In genomic region chr9:109849312-109849758, GRCm38 (mm10) we compare ENCODE assay signal across 8 mouse cellular contexts. TPM values are rescaled to one million over a fixed set of nuclear protein-coding genes. Genes with fewer than 3 reads are reported as not detected.
DNase-seq lines count a peak whose midpoint lies in the region; ATAC-seq and TF ChIP-seq lines count a peak whose summit lies in the region.

Gene Camp, minus strand, starts transcription at chr9:109849617.

- H3K36me3 ChIP-seq in kidney, embryonic 16.5 days (ENCODE audit: insufficient read depth, low read length), result no peaks in the 10 kb centered on the region
- peaks cover 12% of the 10 kb centered on the region for H3K36me3 ChIP-seq in heart, embryonic 13.5 days
- no peaks in the 10 kb centered on the region for H3K36me3 ChIP-seq in liver, postnatal 0 days (replicated peaks; ENCODE audit: insufficient read depth, low read length)
- peaks cover 7% of the 10 kb centered on the region; the same call in 1 of the 2 replicates for H3K36me3 ChIP-seq in midbrain, embryonic 13.5 days

- 50% methylated on average over 6 of the region's 6 CpGs for WGBS in kidney, embryonic 16.5 days
- 48% methylated on average over 6 of the region's 6 CpGs for WGBS in heart, embryonic 13.5 days
- WGBS in liver, postnatal 0 days (ENCODE audit: insufficient replicate concordance), result 71% methylated on average over 6 of the region's 6 CpGs
- 76% methylated on average over 6 of the region's 6 CpGs for WGBS in midbrain, embryonic 13.5 days

- no peak within 1 kb of the TSS for H3K27ac ChIP-seq in kidney, embryonic 16.5 days (ENCODE audit: low read length)
- H3K27ac ChIP-seq in heart, embryonic 13.5 days (replicated peaks), result no peak within 1 kb of the TSS
- peak within 1 kb of the TSS; percentile 59 for H3K27ac ChIP-seq in liver, postnatal 0 days (ENCODE audit: low read depth)
- H3K27ac ChIP-seq in midbrain, embryonic 13.5 days, result no peak within 1 kb of the TSS

- H3K9ac ChIP-seq in kidney, embryonic 16.5 days (replicated peaks; ENCODE audit: low read length), result no peak within 1 kb of the TSS
- no peak within 1 kb of the TSS for H3K9ac ChIP-seq in heart, embryonic 13.5 days
- peak within 1 kb of the TSS; percentile 44 for H3K9ac ChIP-seq in liver, postnatal 0 days (replicated peaks)
- no peak within 1 kb of the TSS for H3K9ac ChIP-seq in midbrain, embryonic 13.5 days (replicated peaks)

- TF ChIP-seq EP300 in liver, postnatal 0 days (IDR thresholded peaks at IDR 0.05; ENCODE audit: low read depth), result no peak

- H3K27me3 ChIP-seq in kidney, embryonic 16.5 days (ENCODE audit: insufficient read depth, low read length), result no peaks in the 10 kb centered on the region
- no peaks in the 10 kb centered on the region for H3K27me3 ChIP-seq in heart, embryonic 13.5 days (replicated peaks)
- H3K27me3 ChIP-seq in liver, postnatal 0 days (ENCODE audit: insufficient read depth, low read length), result no peaks in the 10 kb centered on the region
- no peaks in the 10 kb centered on the region for H3K27me3 ChIP-seq in midbrain, embryonic 13.5 days

- H3K9me3 ChIP-seq in kidney, embryonic 16.5 days (ENCODE audit: low read length), result no peaks in the 10 kb centered on the region
- H3K9me3 ChIP-seq in heart, embryonic 13.5 days, result no peaks in the 10 kb centered on the region
- H3K9me3 ChIP-seq in liver, postnatal 0 days (ENCODE audit: low read length), result no peaks in the 10 kb centered on the region
- H3K9me3 ChIP-seq in midbrain, embryonic 13.5 days, result no peaks in the 10 kb centered on the region

- no peak for DNase-seq in kidney, adult 18-20 months
- DNase-seq in adrenal gland, postnatal 10 days, result peak; percentile 88
- DNase-seq in liver, postnatal 0 days, result peak; percentile 64
- no peak for DNase-seq in cerebellum, adult 9-10 months
- DNase-seq in B cell, adult 2 months, result no peak

- no peaks in the 10 kb centered on the region for H3K4me1 ChIP-seq in kidney, embryonic 16.5 days (ENCODE audit: insufficient read depth, low read length)
- H3K4me1 ChIP-seq in heart, embryonic 13.5 days, result peaks cover 8% of the 10 kb centered on the region; the same call in 1 of the 2 replicates
- 0 out of 2 replicates have a peak, but pooled peaks cover 3% of the 10 kb centered on the region for H3K4me1 ChIP-seq in liver, postnatal 0 days (ENCODE audit: insufficient read depth)
- no peaks in the 10 kb centered on the region for H3K4me1 ChIP-seq in midbrain, embryonic 13.5 days (replicated peaks)

- no peak within 1 kb of the TSS for H3K4me2 ChIP-seq in kidney, embryonic 16.5 days (replicated peaks; ENCODE audit: low read depth, low read length)
- no peak within 1 kb of the TSS for H3K4me2 ChIP-seq in heart, embryonic 13.5 days
- H3K4me2 ChIP-seq in liver, postnatal 0 days (ENCODE audit: low read depth, low read length), result 0 out of 2 replicates have a peak within 1 kb of the TSS, but pooled peaks have one; percentile 6
- H3K4me2 ChIP-seq in midbrain, embryonic 13.5 days (replicated peaks), result no peak within 1 kb of the TSS

- no peak within 1 kb of the TSS for H3K4me3 ChIP-seq in kidney, embryonic 16.5 days (ENCODE audit: low read length)
- no peak within 1 kb of the TSS for H3K4me3 ChIP-seq in heart, embryonic 13.5 days
- H3K4me3 ChIP-seq in liver, postnatal 0 days (ENCODE audit: low read depth, low read length), result peak within 1 kb of the TSS; percentile 32
- no peak within 1 kb of the TSS for H3K4me3 ChIP-seq in midbrain, embryonic 13.5 days (replicated peaks)

- TF ChIP-seq CTCF in liver, postnatal 0 days (IDR thresholded peaks at IDR 0.05; ENCODE audit: low read depth), result no peak

- peak; percentile 61 for ATAC-seq in kidney, embryonic 16.5 days (ENCODE audit: low FRiP score, low TSS enrichment)
- peak; percentile 54; the same call in 1 of the 2 replicates for ATAC-seq in heart, embryonic 13.5 days (ENCODE audit: extremely low read depth, insufficient number of reproducible peaks, low FRiP score, low TSS enrichment)
- peak; percentile 60 for ATAC-seq in liver, postnatal 0 days
- ATAC-seq in midbrain, embryonic 13.5 days, result no peak

RNA-seq across cellular contexts. Expression of gene Camp, which starts in this region (rescaled TPM):
- 1.4 and 2.2 TPM in 2 replicates for polyA plus RNA-seq in kidney, embryonic 16.5 days (2015; fragmentation: Nextera tagmentation; extraction: Ambion mirVana)
- total RNA-seq in adrenal gland, postnatal 10 days (2021), result 10 to 100 TPM; 10.7 to 12.7 TPM
- 0.74 and 1.5 TPM in 2 replicates for polyA plus RNA-seq in heart, embryonic 13.5 days (2015; fragmentation: Nextera tagmentation; extraction: Ambion mirVana)
- polyA plus RNA-seq in liver, postnatal 0 days (2015; fragmentation: Nextera tagmentation; extraction: Ambion mirVana), result 659 and 684 TPM in 2 replicates
- 0.22 and 0.55 TPM in 2 replicates for polyA plus RNA-seq in midbrain, embryonic 13.5 days (2015; fragmentation: Nextera tagmentation; extraction: Ambion mirVana)

Comparison
In these comparisons a context has a peak if more than half of its experiments do, and no peak if none do; other contexts are left out.
1. RNA of gene Camp (polyA plus RNA-seq): 659 to 684 TPM in liver, postnatal 0 days; 1.4 to 2.2 TPM in kidney, embryonic 16.5 days, 0.74 to 1.5 TPM in heart, embryonic 13.5 days and 0.22 to 0.55 TPM in midbrain, embryonic 13.5 days; every median in the first group is over 100 times any median in the second.
2. DNase-seq: peak in adrenal gland, postnatal 10 days (single experiment) and liver, postnatal 0 days (single experiment); none in kidney, adult 18-20 months (single experiment), cerebellum, adult 9-10 months (single experiment) and B cell, adult 2 months (0 of 2).